In the genomic region with DNA sequence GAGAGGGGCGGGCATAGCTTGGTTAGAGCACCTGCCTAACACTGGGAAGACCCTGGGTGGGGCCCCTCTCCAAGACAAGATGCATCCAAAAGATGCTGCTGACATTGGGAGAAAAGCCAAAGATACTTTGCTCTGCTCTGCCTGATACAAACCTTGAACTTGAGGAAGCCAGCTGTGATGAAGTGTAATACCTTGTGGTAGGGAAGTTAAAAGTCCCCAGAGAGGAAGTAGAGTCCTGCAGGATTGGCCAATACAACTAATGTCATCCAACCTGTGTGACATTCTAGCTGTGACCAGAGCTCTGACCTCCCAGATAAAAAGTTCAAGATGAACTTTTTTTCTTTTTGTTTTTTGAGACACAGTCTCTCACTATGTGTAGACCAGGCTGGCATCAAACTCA, we compare ENCODE assay signal across 13 mouse cellular contexts. TPM values are rescaled to one million over a fixed set of nuclear protein-coding genes. Genes with fewer than 3 reads are reported as not detected.
A peak's percentile ranks its signal among the peaks of the same experiment; 100 is the strongest.
DNase-seq lines count a peak whose midpoint lies in the region; ATAC-seq and TF ChIP-seq lines count a peak whose summit lies in the region.
"Had no signal": no experiment of that assay in that cellular context is flagged by ENCODE, and none has a peak within 500 bp of the region (broad histone marks: within the 10 kb centered on the region; RNA-seq: fewer than 3 reads in every experiment).

No protein-coding gene starts in this region.

- H3K4me3 ChIP-seq in kidney, adult 2 months (ENCODE audit: insufficient read depth, low read depth, low read length): no peak overlapping the region
- no peak overlapping the region for H3K4me3 ChIP-seq in CH12.LX (replicated peaks in 1 of 3; ENCODE audit: low read depth in 2 of 3, low read length in 2 of 3, poor library complexity in 1 of 3)
- H3K4me3 ChIP-seq in embryonic facial prominence, embryonic 12.5 days: peak overlapping the region; percentile 69; the same call in 1 of the 2 replicates
- no peak overlapping the region; the same call in 1 of the 2 replicates for H3K4me3 ChIP-seq in liver, embryonic 13.5 days (replicated peaks)

- H3K9ac ChIP-seq in CH12.LX (ENCODE audit: insufficient read depth, low read depth): no peak overlapping the region
- H3K9ac ChIP-seq in embryonic facial prominence, embryonic 12.5 days: peak overlapping the region; percentile 78; the same call in 1 of the 2 replicates
- H3K9ac ChIP-seq in liver, embryonic 13.5 days: peak overlapping the region; percentile 84

- intact Hi-C loops in left cerebral cortex, postnatal 36 days (cut with DNase I): no loop called here

- no peak for TF ChIP-seq CTCF in kidney, adult 2 months (conservative IDR thresholded peaks at IDR 0.05; ENCODE audit: insufficient read depth, insufficient read length, low read depth, low read length)
- no peak for TF ChIP-seq CTCF in CH12.LX (conservative IDR thresholded peaks at IDR 0.05 in 1 of 2, IDR thresholded peaks at IDR 0.05 in 1 of 2; ENCODE audit: low read depth in 2 of 2, low read length in 2 of 2)

- TF ChIP-seq POLR2A in kidney, adult 2 months (IDR thresholded peaks at IDR 0.05; ENCODE audit: low read depth, low read length): no peak
- TF ChIP-seq POLR2A in CH12.LX (IDR thresholded peaks at IDR 0.05; ENCODE audit: low read depth, low read length): no peak

- H3K27me3 ChIP-seq in kidney, adult 2 months (replicated peaks; ENCODE audit: control insufficient read depth, insufficient read depth, low read length): no peaks in the 10 kb centered on the region
- no peaks in the 10 kb centered on the region for H3K27me3 ChIP-seq in CH12.LX (replicated peaks)
- no peaks in the 10 kb centered on the region for H3K27me3 ChIP-seq in embryonic facial prominence, embryonic 12.5 days
- no peaks in the 10 kb centered on the region for H3K27me3 ChIP-seq in liver, embryonic 13.5 days
- H3K27me3 ChIP-seq: Patski had no signal

- in situ Hi-C loops in CH12.LX (cut with MboI; ENCODE audit: low pct_ligation_motif_present, low pct_unique_long_range_greater_than_20kb, low sequenced_read_pairs): no loop called here

- dilution Hi-C loops in CH12.LX (cut with MboI; ENCODE audit: extremely low pct_ligation_motif_present, extremely low pct_unique_long_range_greater_than_20kb, low sequenced_read_pairs): no loop called here

- H3K4me2 ChIP-seq in CH12.LX (ENCODE audit: insufficient read depth, low read depth, poor library complexity, severe bottlenecking): no peak overlapping the region; the same call in 1 of the 2 replicates
- peak overlapping the region; percentile 67; the same call in 1 of the 2 replicates for H3K4me2 ChIP-seq in embryonic facial prominence, embryonic 12.5 days (replicated peaks)
- peak overlapping the region; percentile 91 for H3K4me2 ChIP-seq in liver, embryonic 13.5 days

- peaks cover 46% of the 10 kb centered on the region for H3K79me2 ChIP-seq in CH12.LX (replicated peaks; ENCODE audit: control insufficient read depth, extremely low read depth, insufficient read depth, poor library complexity, severe bottlenecking)

- WGBS in kidney, adult 2 months: 96% methylated on average over 1 of the region's 1 CpGs
- 82% methylated on average over 1 of the region's 1 CpGs for WGBS in embryonic facial prominence, embryonic 12.5 days
- WGBS in liver, embryonic 13.5 days (ENCODE audit: insufficient replicate concordance): 74% methylated on average over 1 of the region's 1 CpGs

- ATAC-seq in embryonic facial prominence, embryonic 12.5 days (ENCODE audit: insufficient number of reproducible peaks, insufficient read depth, low FRiP score, low TSS enrichment): no peak
- no peak for ATAC-seq in liver, embryonic 13.5 days (ENCODE audit: low read depth)
- ATAC-seq: Patski had no signal

- H3K27ac ChIP-seq in kidney, adult 2 months (ENCODE audit: insufficient read depth, low read depth, low read length): peak overlapping the region; percentile 61; the same call in 1 of the 2 replicates
- H3K27ac ChIP-seq in CH12.LX (ENCODE audit: insufficient read depth, low read depth): 0 out of 2 replicates have a peak overlapping the region, but pooled peaks have one; percentile 12
- no peak overlapping the region for H3K27ac ChIP-seq in embryonic facial prominence, embryonic 12.5 days
- peak overlapping the region; percentile 91 for H3K27ac ChIP-seq in liver, embryonic 13.5 days

- no peak for TF ChIP-seq RAD21 in CH12.LX (IDR thresholded peaks at IDR 0.05; ENCODE audit: low read depth, low read length)

- H3K9me3 ChIP-seq in CH12.LX (replicated peaks; ENCODE audit: low read length): no peaks in the 10 kb centered on the region
- no peaks in the 10 kb centered on the region for H3K9me3 ChIP-seq in embryonic facial prominence, embryonic 12.5 days
- no peaks in the 10 kb centered on the region for H3K9me3 ChIP-seq in liver, embryonic 13.5 days (replicated peaks)

- no peaks in the 10 kb centered on the region; the same call in 1 of the 2 replicates for H3K36me3 ChIP-seq in kidney, adult 2 months (ENCODE audit: control insufficient read depth, insufficient read depth, low read length)
- H3K36me3 ChIP-seq in CH12.LX (replicated peaks in 1 of 2; ENCODE audit: control insufficient read depth in 1 of 2, insufficient read depth in 1 of 2, low read length in 1 of 2): peaks cover 26 to 43% of the 10 kb centered on the region in 2 experiments
- H3K36me3 ChIP-seq in embryonic facial prominence, embryonic 12.5 days: peaks cover 25% of the 10 kb centered on the region; the same call in 1 of the 2 replicates
- peaks cover 35% of the 10 kb centered on the region for H3K36me3 ChIP-seq in liver, embryonic 13.5 days

- no peak for DNase-seq in kidney, adult 2 months
- no peak for DNase-seq in kidney, postnatal 4 days
- no peak for DNase-seq in CH12.LX (ENCODE audit: extremely low read depth)
- DNase-seq in liver, embryonic 13.5 days: no peak
- DNase-seq in frontal cortex, postnatal 25 days (ENCODE audit: low spot score in 2 of 2): no peak
- DNase-seq in layer of hippocampus, postnatal 10 days (ENCODE audit: low spot score in 2 of 2): no peak
- no peak for DNase-seq in left cerebral cortex, postnatal 36 days (ENCODE audit: low spot score in 2 of 2)
- DNase-seq: lung, postnatal 10 days; retina, postnatal 1 day; thymus, postnatal 4 days had no signal

- no peak for TF ChIP-seq EP300 in CH12.LX (IDR thresholded peaks at IDR 0.05; ENCODE audit: low read length)

- peaks cover 25% of the 10 kb centered on the region; the same call in 1 of the 2 replicates for H3K4me1 ChIP-seq in kidney, adult 2 months (ENCODE audit: control insufficient read depth, insufficient read depth, low read length)
- peaks cover 5 to 48% of the 10 kb centered on the region in 2 experiments for H3K4me1 ChIP-seq in CH12.LX (ENCODE audit: control insufficient read depth in 1 of 2, insufficient read depth in 2 of 2)
- peaks cover 29% of the 10 kb centered on the region for H3K4me1 ChIP-seq in embryonic facial prominence, embryonic 12.5 days
- H3K4me1 ChIP-seq in liver, embryonic 13.5 days (replicated peaks): peaks cover 68% of the 10 kb centered on the region

RNA-seq across cellular contexts. Expression of a gene that starts 1.1 kb away (rescaled TPM):
- 10.7 and 12.9 TPM in 2 replicates for polyA plus RNA-seq in kidney, adult 2 months (2012; rRNA removed)
- total RNA-seq in CH12.LX (2012; rRNA removed) (15.6 and 17.0 TPM in 2 replicates), CH12.LX (2014; rRNA removed) (8.8 and 11.9 TPM in 2 replicates)
- 8.7 and 13.8 TPM in 2 replicates for polyA plus RNA-seq in CH12.LX (2012; ENCODE audit: insufficient read length, low read depth)
- polyA plus RNA-seq in embryonic facial prominence, embryonic 12.5 days (2016; fragmentation: Nextera tagmentation; extraction: Ambion mirVana): 9.3 and 10.7 TPM in 2 replicates
- 3.1 and 3.6 TPM in 2 replicates for polyA plus RNA-seq in liver, embryonic 13.5 days (2015; fragmentation: Nextera tagmentation; extraction: Ambion mirVana)
- 10 to 100 TPM; 21.4 to 25.9 TPM for total RNA-seq in layer of hippocampus, postnatal 10 days (2021)
- 10 to 100 TPM; 26.7 to 31.0 TPM for total RNA-seq in left cerebral cortex, postnatal 36 days (2021)

RNA-seq across cellular contexts. Expression of a gene that starts 3.2 kb away (rescaled TPM):
- 434 and 474 TPM in 2 replicates for polyA plus RNA-seq in kidney, adult 2 months (2012; rRNA removed)
- total RNA-seq in CH12.LX (2012; rRNA removed) (130 and 143 TPM in 2 replicates), CH12.LX (2014; rRNA removed) (85.3 and 89.3 TPM in 2 replicates)
- polyA plus RNA-seq in CH12.LX (2012; ENCODE audit: insufficient read length, low read depth): 267 and 348 TPM in 2 replicates
- 254 and 259 TPM in 2 replicates for polyA plus RNA-seq in embryonic facial prominence, embryonic 12.5 days (2016; fragmentation: Nextera tagmentation; extraction: Ambion mirVana)
- polyA plus RNA-seq in liver, embryonic 13.5 days (2015; fragmentation: Nextera tagmentation; extraction: Ambion mirVana): 176 and 182 TPM in 2 replicates
- total RNA-seq in layer of hippocampus, postnatal 10 days (2021): 100 to 1,000 TPM; 178 to 202 TPM
- total RNA-seq in left cerebral cortex, postnatal 36 days (2021): 100 to 1,000 TPM; 174 to 177 TPM

RNA-seq across cellular contexts. Expression of a gene that starts 3.8 kb away (rescaled TPM):
- 15.1 and 15.5 TPM in 2 replicates for polyA plus RNA-seq in kidney, adult 2 months (2012; rRNA removed)
- total RNA-seq in CH12.LX (2012; rRNA removed): 42.7 and 43.0 TPM in 2 replicates
- 32.6 and 36.6 TPM in 2 replicates for total RNA-seq in CH12.LX (2014; rRNA removed)
- polyA plus RNA-seq in CH12.LX (2012; ENCODE audit: insufficient read length, low read depth): 32.5 and 33.6 TPM in 2 replicates
- polyA plus RNA-seq in embryonic facial prominence, embryonic 12.5 days (2016; fragmentation: Nextera tagmentation; extraction: Ambion mirVana): 22.4 and 25.5 TPM in 2 replicates
- 14.1 and 14.8 TPM in 2 replicates for polyA plus RNA-seq in liver, embryonic 13.5 days (2015; fragmentation: Nextera tagmentation; extraction: Ambion mirVana)
- 10 to 100 TPM; 10.7 to 14.6 TPM for total RNA-seq in layer of hippocampus, postnatal 10 days (2021)
- 10 to 100 TPM; 15.5 to 19.0 TPM for total RNA-seq in left cerebral cortex, postnatal 36 days (2021)

RNA-seq across cellular contexts. Expression of a gene that starts 6.8 kb away (rescaled TPM):
- 138 and 157 TPM in 2 replicates for polyA plus RNA-seq in kidney, adult 2 months (2012; rRNA removed)
- 0.21 TPM in 1 of 2 replicates, not detected in the other for total RNA-seq in CH12.LX (2012; rRNA removed)
- total RNA-seq in CH12.LX (2014; rRNA removed): not detected in 2 replicates
- polyA plus RNA-seq in CH12.LX (2012; ENCODE audit: insufficient read length, low read depth): 0.39 and 0.41 TPM in 2 replicates
- polyA plus RNA-seq in embryonic facial prominence, embryonic 12.5 days (2016; fragmentation: Nextera tagmentation; extraction: Ambion mirVana): 0.46 and 0.49 TPM in 2 replicates
- 553 and 573 TPM in 2 replicates for polyA plus RNA-seq in liver, embryonic 13.5 days (2015; fragmentation: Nextera tagmentation; extraction: Ambion mirVana)
- not detected for total RNA-seq in layer of hippocampus, postnatal 10 days (2021)
- total RNA-seq in left cerebral cortex, postnatal 36 days (2021): not detected
- total RNA-seq: hematopoietic stem cell, adult 5-6 weeks had no signal

RNA-seq across cellular contexts. Expression of a gene that starts 9.9 kb away (rescaled TPM):
- 0.81 and 1.0 TPM in 2 replicates for polyA plus RNA-seq in kidney, adult 2 months (2012; rRNA removed)
- total RNA-seq in CH12.LX (2012; rRNA removed) (0.30 and 0.50 TPM in 2 replicates), CH12.LX (2014; rRNA removed) (0.88 and 0.91 TPM in 2 replicates)
- polyA plus RNA-seq in CH12.LX (2012; ENCODE audit: insufficient read length, low read depth): 1.0 and 1.1 TPM in 2 replicates
- 0.82 and 1.0 TPM in 2 replicates for polyA plus RNA-seq in embryonic facial prominence, embryonic 12.5 days (2016; fragmentation: Nextera tagmentation; extraction: Ambion mirVana)
- 0.21 and 0.28 TPM in 2 replicates for polyA plus RNA-seq in liver, embryonic 13.5 days (2015; fragmentation: Nextera tagmentation; extraction: Ambion mirVana)
- total RNA-seq in layer of hippocampus, postnatal 10 days (2021): under 1 TPM; 0.58 to 0.82 TPM
- under 1 TPM in 1 of 2 experiments, not detected in 1; 0.45 TPM for total RNA-seq in left cerebral cortex, postnatal 36 days (2021)
- total RNA-seq: hematopoietic stem cell, adult 5-6 weeks had no signal
